Mouse (Mus musculus): ENCODE data around the gene Anks1. TPM values are rescaled to one million over a fixed set of nuclear protein-coding genes. Genes with fewer than 3 reads are reported as not detected.

Anks1 gene
- total RNA-seq, 1 experiment from 2014 or later, result 16.1 TPM

- ATAC-seq (replicated peaks; ENCODE audit: insufficient number of reproducible peaks, low FRiP score, low TSS enrichment, poor library complexity, severe bottlenecking), result no peak
These were observed 158.2 kb downstream of the Anks1 start for GRCm38 (mm10) chr17:28067303-28067702.

DNA sequence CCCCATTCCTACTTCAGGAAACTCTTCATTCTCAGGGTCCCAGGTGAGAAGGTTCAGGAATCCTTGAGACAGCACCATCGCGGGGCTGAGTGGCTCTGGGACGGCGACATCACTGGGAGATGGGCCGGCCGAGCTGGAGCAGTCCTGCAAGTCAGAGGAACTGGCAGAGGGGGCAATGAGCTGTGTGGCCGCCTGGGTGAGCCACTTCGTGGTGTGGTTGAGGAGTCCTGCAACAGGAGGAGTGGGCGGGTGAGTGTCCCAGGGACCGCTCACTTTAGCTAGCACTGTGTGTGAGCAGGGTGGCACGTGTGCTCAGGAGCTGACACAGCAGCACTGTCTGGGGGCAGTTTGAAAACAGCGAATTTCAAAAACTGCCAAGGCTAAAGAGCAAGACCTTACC, 160.3 kb downstream of the Anks1 start:
- ATAC-seq (replicated peaks; ENCODE audit: insufficient number of reproducible peaks, low FRiP score, low TSS enrichment, poor library complexity, severe bottlenecking), result no peak

GRCm38 (mm10) chr17:28070256-28070655, 161.2 kb downstream of the Anks1 start:
- no peak for ATAC-seq (replicated peaks; ENCODE audit: insufficient number of reproducible peaks, low FRiP score, low TSS enrichment, poor library complexity, severe bottlenecking)

DNA sequence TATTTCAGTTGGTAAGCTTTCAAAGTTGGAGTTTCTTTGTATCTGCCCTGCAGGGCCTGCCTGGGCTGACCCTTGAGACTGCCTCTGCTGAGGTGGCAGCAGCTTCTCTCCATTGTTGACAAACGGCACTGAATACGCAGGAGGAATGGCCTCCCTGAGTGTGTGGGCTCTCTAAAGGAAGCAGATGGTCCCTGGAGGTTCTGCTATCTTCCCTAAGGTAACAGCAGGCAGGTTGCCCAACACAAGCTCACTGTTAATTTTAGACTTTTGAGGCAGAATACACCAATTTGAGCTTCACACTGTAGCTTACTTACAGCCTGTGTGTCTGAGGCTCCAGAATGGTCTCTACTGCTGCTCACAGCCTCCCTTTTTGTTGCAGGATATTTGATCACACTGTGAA, 163.6 kb downstream of the Anks1 start:
- no peak for ATAC-seq (replicated peaks; ENCODE audit: insufficient number of reproducible peaks, low FRiP score, low TSS enrichment, poor library complexity, severe bottlenecking)

DNA sequence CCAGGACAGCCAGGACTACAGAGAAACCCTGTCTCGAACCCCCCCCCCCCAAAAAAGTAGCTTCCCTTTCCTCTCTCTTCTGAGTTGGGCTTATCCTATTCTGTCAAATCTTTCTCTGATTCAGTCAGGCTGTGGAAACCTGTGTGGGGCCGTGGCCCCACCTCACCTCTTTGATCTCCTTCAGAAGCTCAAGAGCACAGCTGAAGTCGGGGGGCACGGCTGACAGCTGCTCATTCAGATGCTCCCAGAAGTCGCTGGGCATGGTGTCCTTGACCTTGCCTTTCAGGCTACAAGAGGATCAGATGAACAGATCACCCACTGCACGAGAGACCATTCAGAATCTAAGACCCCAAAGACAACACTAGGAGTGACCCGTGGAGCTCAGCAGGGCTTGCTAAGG, 165.4 kb downstream of the Anks1 start:
- ATAC-seq (replicated peaks; ENCODE audit: insufficient number of reproducible peaks, low FRiP score, low TSS enrichment, poor library complexity, severe bottlenecking), result no peak

GRCm38 (mm10) chr17:28078028-28078427, 168.9 kb downstream of the Anks1 start:
- no peak for ATAC-seq (replicated peaks; ENCODE audit: insufficient number of reproducible peaks, low FRiP score, low TSS enrichment, poor library complexity, severe bottlenecking)

DNA sequence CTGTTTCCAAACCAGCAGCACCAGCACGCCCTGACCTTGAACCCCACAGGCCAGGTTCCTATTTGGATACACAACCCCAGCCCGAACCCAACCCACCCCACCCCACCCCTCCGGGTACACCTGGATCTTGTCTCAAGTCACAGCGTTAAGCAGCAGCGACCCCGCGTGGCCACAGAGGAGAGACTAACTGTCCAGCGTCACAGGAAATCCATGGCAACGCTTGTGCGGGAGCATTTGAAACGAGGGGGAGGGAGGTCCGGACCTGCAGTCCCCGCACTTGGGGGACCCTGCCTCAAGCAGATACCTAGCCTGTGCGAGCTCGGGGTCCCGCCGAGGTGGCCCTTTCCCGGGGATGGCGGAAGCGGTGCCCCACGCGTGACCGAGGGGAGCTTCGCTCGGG, 170.5 kb downstream of the Anks1 start:
- peak; percentile 51 for ATAC-seq (replicated peaks; ENCODE audit: insufficient number of reproducible peaks, low FRiP score, low TSS enrichment, poor library complexity, severe bottlenecking)

DNA sequence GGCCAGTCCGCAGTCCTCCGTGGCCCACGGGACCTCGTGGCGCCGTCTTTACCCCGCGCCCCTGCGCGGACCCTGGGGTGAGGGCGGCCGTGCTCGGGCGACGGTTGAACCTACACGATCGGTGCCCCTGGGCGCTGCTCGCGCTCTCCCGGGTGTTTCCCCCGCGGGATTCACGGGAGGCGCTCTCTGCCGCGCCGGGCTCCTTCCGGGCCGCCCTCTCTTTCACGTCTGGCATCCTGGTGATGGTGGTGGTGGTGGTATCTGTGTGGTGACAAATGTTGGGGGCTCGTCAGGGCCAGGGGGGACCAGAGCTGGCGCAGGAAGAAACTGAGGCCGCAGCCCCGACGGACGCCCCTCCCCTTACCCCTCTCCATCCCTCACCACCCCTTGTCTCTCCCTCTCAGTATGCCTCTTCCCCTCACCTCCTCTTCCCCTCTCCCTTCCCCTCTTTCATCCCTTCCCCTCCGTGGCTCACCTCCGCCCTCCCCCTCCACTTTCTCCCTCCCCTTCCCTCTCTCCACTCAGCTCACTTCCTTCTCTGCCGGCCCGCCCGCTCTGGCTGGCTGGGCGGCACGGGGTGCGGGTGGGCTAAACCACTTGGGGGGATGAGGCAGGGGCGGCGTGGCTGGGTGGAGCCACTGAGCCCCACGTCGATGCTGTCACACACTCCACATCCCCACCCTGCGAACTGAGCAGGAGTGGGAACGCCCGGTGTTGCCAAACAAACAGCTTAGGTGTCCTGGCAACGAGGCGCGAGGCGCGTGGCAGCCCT, 171.1 kb downstream of the Anks1 start, which contains the start of gene Tcp11:
TSS of gene Tcp11 (minus strand) at position 595 of the 772 bp plus-strand sequence.
- ATAC-seq (replicated peaks; ENCODE audit: insufficient number of reproducible peaks, low FRiP score, low TSS enrichment, poor library complexity, severe bottlenecking), result peak; percentile 86

- no peak for ATAC-seq (replicated peaks; ENCODE audit: insufficient number of reproducible peaks, low FRiP score, low TSS enrichment, poor library complexity, severe bottlenecking)
These were observed 171.7 kb downstream of the Anks1 start for GRCm38 (mm10) chr17:28080817-28081165.

DNA sequence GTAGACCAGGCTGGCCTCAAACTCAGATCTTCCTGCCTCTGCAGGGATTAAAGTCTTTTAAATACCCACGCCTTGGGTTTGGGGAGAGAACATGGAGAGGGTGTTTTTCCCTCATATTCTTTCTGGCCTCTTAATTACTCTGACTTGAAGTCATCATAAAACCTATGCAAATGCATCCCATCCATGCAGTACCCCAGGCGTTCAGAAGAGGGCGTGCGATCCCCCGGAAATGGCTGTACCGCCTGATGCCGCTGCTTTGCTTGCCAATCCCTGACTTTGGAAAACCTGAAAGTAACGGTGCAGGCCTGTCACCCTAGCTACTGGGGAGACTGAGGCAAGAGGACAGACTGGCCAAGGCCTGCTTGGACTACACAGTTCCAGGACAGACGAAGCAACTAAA, 172.3 kb downstream of the Anks1 start:
- no peak for ATAC-seq (replicated peaks; ENCODE audit: insufficient number of reproducible peaks, low FRiP score, low TSS enrichment, poor library complexity, severe bottlenecking)

DNA sequence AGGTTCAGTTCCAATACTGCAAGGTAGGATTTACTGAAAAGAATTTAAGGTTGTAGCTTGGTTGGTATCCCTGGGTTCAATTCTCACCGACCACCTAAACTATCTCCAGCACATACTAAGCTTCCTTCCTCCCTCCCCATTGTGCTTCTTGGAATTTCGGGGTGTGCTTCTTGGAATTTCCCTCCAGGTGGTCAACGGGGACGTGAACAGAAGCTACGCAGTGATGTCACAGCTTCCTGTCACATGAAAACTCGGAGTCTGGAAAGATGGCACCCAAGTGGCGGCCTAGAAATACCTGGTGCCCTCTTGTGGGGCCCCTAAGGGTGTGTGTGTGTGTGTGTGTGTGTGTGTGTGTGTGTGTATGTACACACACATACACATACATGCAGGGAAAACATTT, 172.8 kb downstream of the Anks1 start:
- no peak for ATAC-seq (replicated peaks; ENCODE audit: insufficient number of reproducible peaks, low FRiP score, low TSS enrichment, poor library complexity, severe bottlenecking)

DNA sequence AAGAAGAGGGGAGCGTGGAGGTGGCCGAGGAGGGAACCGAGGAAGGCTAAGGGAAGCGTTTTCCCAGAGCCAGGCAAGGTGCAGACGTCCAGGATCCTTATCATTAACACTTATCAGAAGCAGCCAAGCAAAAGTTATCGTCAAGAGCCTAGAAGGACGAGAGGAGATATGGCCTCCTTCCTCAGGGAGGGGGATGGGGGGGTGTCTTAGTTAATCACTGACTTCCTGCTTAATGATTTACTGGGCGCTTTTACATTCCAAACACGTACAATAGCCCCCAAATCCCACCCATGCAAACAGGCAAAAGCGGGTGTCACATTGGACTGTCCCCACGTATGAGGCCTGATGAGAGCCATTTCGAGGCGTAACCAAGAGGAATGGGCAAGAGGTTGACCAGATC, 173.8 kb downstream of the Anks1 start:
- ATAC-seq (replicated peaks; ENCODE audit: insufficient number of reproducible peaks, low FRiP score, low TSS enrichment, poor library complexity, severe bottlenecking), result no peak

DNA sequence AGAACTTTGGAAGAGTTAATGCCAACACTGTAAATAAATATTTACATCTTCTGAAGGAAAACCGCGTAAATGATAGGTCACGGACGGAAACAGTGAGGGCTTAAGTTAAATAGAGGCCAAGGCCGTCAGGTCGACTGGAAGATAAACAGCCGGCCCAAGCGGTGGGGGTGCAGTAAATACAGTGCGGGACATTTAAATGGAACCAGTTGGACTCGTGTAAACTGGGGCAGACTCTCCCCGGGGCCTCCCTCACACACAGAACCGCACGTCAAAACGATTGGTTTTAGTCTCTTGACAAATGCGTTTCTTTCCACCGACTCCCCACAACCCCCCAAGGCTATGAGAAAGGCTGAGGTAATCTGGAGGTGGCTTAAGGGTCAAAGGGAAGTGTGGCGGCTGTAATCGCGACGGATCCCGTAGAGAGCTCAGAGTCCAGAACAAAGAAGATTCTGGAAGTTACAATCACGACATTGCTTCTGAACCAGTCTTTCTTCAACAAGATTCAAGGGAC, 175.3 kb downstream of the Anks1 start:
- no peak for ATAC-seq (replicated peaks; ENCODE audit: insufficient number of reproducible peaks, low FRiP score, low TSS enrichment, poor library complexity, severe bottlenecking)

DNA sequence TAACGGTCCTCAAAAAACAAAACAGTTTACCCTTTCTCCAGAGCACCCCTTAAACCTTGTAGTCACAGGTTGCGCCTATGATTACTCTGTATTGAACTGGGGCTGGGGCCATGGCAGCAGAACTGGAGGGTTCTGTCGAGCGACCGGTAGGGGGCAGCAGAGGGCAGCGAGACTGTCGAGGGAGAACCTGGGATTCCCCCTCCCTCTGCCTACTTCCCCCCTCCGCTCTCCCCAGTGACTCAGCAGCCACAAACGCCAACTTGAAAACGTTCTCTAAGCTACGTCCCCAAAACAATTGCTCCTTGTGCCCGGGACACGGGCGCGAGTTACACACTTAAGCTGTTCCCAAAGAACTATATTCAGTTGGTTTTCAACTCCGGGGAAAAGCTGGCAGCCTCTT, 175.9 kb downstream of the Anks1 start:
- ATAC-seq (replicated peaks; ENCODE audit: insufficient number of reproducible peaks, low FRiP score, low TSS enrichment, poor library complexity, severe bottlenecking), result peak; percentile 87

DNA sequence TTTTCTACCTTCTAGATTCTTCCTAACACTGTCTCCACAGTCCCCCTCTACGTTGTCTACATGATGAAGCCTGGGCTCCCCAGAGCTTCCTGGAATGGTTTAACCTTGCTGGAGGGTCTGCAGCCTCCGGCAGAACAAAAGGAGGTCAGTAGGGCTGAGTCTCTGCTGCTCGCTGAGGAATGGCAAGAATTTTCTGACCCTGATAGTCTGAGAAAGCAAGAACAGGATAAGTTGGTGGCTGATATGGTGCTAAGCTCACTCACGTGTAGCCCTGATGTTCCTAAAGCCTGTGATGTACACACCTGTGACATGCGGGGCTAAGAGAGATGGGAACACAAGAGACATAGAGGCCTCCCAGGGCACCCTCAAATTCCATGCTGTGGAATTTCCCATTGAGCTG, 178.3 kb downstream of the Anks1 start:
- no peak for ATAC-seq (replicated peaks; ENCODE audit: insufficient number of reproducible peaks, low FRiP score, low TSS enrichment, poor library complexity, severe bottlenecking)

GRCm38 (mm10) chr17:28088718-28089117, 179.6 kb downstream of the Anks1 start:
- no peak for ATAC-seq (replicated peaks; ENCODE audit: insufficient number of reproducible peaks, low FRiP score, low TSS enrichment, poor library complexity, severe bottlenecking)

- no peak for ATAC-seq (replicated peaks; ENCODE audit: insufficient number of reproducible peaks, low FRiP score, low TSS enrichment, poor library complexity, severe bottlenecking)
These were observed 183.2 kb downstream of the Anks1 start for GRCm38 (mm10) chr17:28092297-28092696.

- ATAC-seq (replicated peaks; ENCODE audit: insufficient number of reproducible peaks, low FRiP score, low TSS enrichment, poor library complexity, severe bottlenecking), result no peak
These were observed 184.7 kb downstream of the Anks1 start for GRCm38 (mm10) chr17:28093837-28094236.

DNA sequence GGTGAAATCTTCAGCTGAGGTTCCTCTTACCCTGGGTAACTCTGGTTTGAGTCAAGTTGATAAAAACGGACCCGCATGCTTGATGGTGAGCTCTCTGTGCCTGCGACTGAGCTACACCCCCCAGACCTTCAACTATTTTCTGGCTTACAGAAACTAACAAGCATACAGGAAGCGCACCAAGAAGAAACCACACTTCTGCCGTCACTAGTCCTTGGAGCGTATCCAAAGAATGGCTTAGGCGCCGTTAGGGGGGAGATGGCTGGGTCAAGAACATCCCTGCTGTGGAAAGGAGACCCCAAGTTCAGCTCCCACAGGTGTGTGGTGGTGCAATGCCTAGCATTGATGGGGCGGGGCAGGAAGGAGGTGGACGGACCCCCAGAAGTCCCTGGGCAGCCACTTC, 187.3 kb downstream of the Anks1 start:
- no peak for ATAC-seq (replicated peaks; ENCODE audit: insufficient number of reproducible peaks, low FRiP score, low TSS enrichment, poor library complexity, severe bottlenecking)

DNA sequence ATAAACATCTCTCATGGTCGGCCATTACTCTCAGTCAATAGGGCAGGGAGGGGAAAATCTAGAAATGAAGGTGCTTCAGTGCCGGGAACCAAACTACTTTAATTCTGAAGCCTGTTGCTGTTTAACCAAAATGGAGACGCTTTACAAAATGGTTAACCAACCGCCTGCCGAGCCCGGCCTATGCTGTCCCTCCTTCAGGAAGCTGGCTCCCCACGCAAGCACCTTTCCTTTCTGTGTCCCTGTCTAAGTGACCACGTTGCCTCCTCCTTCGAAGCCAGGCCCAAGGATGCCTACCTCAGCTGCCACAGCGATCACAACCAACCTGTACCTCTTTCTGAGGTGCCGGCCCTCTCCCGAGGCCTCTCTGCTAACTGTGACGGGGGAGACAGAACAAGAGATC, 188.2 kb downstream of the Anks1 start:
- ATAC-seq (replicated peaks; ENCODE audit: insufficient number of reproducible peaks, low FRiP score, low TSS enrichment, poor library complexity, severe bottlenecking), result no peak

GRCm38 (mm10) chr17:28099086-28099485, 190.0 kb downstream of the Anks1 start:
- no peak for ATAC-seq (replicated peaks; ENCODE audit: insufficient number of reproducible peaks, low FRiP score, low TSS enrichment, poor library complexity, severe bottlenecking)

Measured in monocyte, adult 5-6 weeks (primary cell).